Mouse (Mus musculus) G1E (cell line): ENCODE results near the gene Ranbp10.

Source experiments
- CTCF ChIP-seq: IDR thresholded peaks from 2 replicates; pipeline ENCODE4 v1.5.1; 2012; ENCODE audit warnings: low read depth, low read length, inconsistent platforms, mixed read lengths
- GATA1 ChIP-seq: IDR thresholded peaks from 2 replicates; pipeline ENCODE4 v1.6.1; 2012; ENCODE audit warnings: borderline replicate concordance, low read length, inconsistent platforms, mixed read lengths
- GATA2 ChIP-seq: IDR thresholded peaks from 2 replicates; pipeline ENCODE4 v1.6.1; 2012; ENCODE audit warnings: low read depth, low read length, inconsistent platforms, borderline replicate concordance
- TAL1 ChIP-seq: conservative IDR thresholded peaks from 2 replicates; pipeline ENCODE4 v1.6.1; 2012; ENCODE audit warnings: low read depth, low read length, inconsistent platforms, mixed read lengths

DNA sequence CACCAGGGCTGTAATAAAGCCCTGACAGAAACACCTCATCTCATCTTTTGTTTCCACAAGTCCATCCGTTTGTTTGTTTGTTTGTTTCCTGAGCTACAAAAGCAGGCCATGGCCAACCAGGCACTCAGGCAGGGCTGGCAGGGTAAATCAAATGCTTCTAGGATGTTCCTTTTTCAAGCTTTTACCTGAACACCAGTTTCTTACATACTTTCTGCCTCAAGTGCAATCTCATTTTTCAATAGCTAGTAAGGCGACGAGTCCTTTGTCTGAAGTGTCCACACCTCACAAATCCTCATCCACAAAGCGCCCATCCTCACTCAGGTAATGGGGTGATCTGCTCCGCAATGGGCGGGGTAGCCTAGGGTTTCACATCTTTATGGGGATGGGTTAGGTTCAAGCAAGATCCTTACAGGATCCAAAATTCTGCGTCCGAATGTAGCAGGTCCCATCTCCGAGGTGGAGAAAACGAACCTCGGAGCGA, 69.3 kb downstream of the Ranbp10 start:
- TF ChIP-seq GATA1: no peak
- TF ChIP-seq CTCF: no peak
- TF ChIP-seq GATA2: no peak
- TF ChIP-seq TAL1: no peak
